ENCODE assay signal across 31 mouse cellular contexts in genomic region chr7:44922530-44922929, GRCm38 (mm10). TPM values are rescaled to one million over a fixed set of nuclear protein-coding genes. Genes with fewer than 3 reads are reported as not detected.
DNase-seq lines count a peak whose midpoint lies in the region; ATAC-seq and TF ChIP-seq lines count a peak whose summit lies in the region.
"Had no signal": no experiment of that assay in that cellular context is flagged by ENCODE, and none has a peak within 500 bp of the region (broad histone marks: within the 10 kb centered on the region; RNA-seq: fewer than 3 reads in every experiment).

No protein-coding gene starts in this region.

- H3K4me3 ChIP-seq in MEL (ENCODE audit: control insufficient read depth in 1 of 2, insufficient read depth in 1 of 2, low read depth in 2 of 2, low read length in 2 of 2), result no peak overlapping the region
- H3K4me3 ChIP-seq in liver, embryonic 12.5 days, result no peak overlapping the region
- no peak overlapping the region for H3K4me3 ChIP-seq in liver, postnatal 0 days (ENCODE audit: low read depth, low read length)
- no peak overlapping the region for H3K4me3 ChIP-seq in hindbrain, embryonic 10.5 days
- no peak overlapping the region for H3K4me3 ChIP-seq in midbrain, embryonic 11.5 days (ENCODE audit: low read depth, low read length)
- H3K4me3 ChIP-seq: embryonic facial prominence, embryonic 12.5 days; limb, embryonic 13.5 days; neural tube, embryonic 15.5 days had no signal

- H3K36me3 ChIP-seq in MEL (ENCODE audit: control insufficient read depth in 1 of 2, insufficient read depth in 2 of 2, low read length in 2 of 2), result peaks cover 4 to 11% of the 10 kb centered on the region in 2 experiments
- peaks cover 93% of the 10 kb centered on the region for H3K36me3 ChIP-seq in liver, embryonic 12.5 days
- H3K36me3 ChIP-seq in liver, postnatal 0 days (replicated peaks; ENCODE audit: insufficient read depth, low read length), result peaks cover 33% of the 10 kb centered on the region
- H3K36me3 ChIP-seq in hindbrain, embryonic 10.5 days, result peaks cover 83% of the 10 kb centered on the region
- H3K36me3 ChIP-seq in midbrain, embryonic 11.5 days (ENCODE audit: control insufficient read depth, insufficient read depth, low read length), result 0 out of 2 replicates have a peak, but pooled peaks cover 9% of the 10 kb centered on the region

- H3K9me3 ChIP-seq in MEL (replicated peaks; ENCODE audit: insufficient read depth, low read length), result no peaks in the 10 kb centered on the region
- H3K9me3 ChIP-seq in liver, embryonic 12.5 days (replicated peaks), result no peaks in the 10 kb centered on the region
- no peaks in the 10 kb centered on the region for H3K9me3 ChIP-seq in liver, postnatal 0 days (ENCODE audit: low read length)
- no peaks in the 10 kb centered on the region for H3K9me3 ChIP-seq in hindbrain, embryonic 10.5 days
- H3K9me3 ChIP-seq in midbrain, embryonic 11.5 days (ENCODE audit: control insufficient read depth, low read length), result no peaks in the 10 kb centered on the region
- H3K9me3 ChIP-seq: embryonic facial prominence, embryonic 12.5 days; limb, embryonic 13.5 days; neural tube, embryonic 15.5 days had no signal

- no peak for TF ChIP-seq RAD21 in MEL (IDR thresholded peaks at IDR 0.05; ENCODE audit: low read depth, low read length)

- H3K4me1 ChIP-seq in MEL (ENCODE audit: control insufficient read depth in 1 of 2, insufficient read depth in 2 of 2, low read length in 2 of 2), result peaks cover 0 to 7% of the 10 kb centered on the region in 2 experiments; a peak in 2 of 4 replicates
- H3K4me1 ChIP-seq in liver, embryonic 12.5 days, result peaks cover 81% of the 10 kb centered on the region
- H3K4me1 ChIP-seq in liver, postnatal 0 days (ENCODE audit: insufficient read depth), result peaks cover 12% of the 10 kb centered on the region
- peaks cover 7% of the 10 kb centered on the region for H3K4me1 ChIP-seq in hindbrain, embryonic 10.5 days (replicated peaks)
- no peaks in the 10 kb centered on the region for H3K4me1 ChIP-seq in midbrain, embryonic 11.5 days (ENCODE audit: control insufficient read depth, insufficient read depth, low read length)

- DNase-seq in MEL (ENCODE audit: low read depth, low spot score), result peak; percentile 57
- DNase-seq in liver, postnatal 0 days, result peak; percentile 14
- no peak for DNase-seq in cerebellum, postnatal 25 days
- DNase-seq in hindbrain, embryonic 10.5 days (ENCODE audit: low spot score), result no peak
- no peak for DNase-seq in midbrain, embryonic 11.5 days (ENCODE audit: low spot score, missing footprints)
- DNase-seq: adrenal gland, adult 2 months; B cell, adult 2 months; cerebellum, postnatal 36 days; embryo, embryonic 11 days; gastrocnemius, postnatal 14 days; heart, adult 18-20 months; heart, postnatal 4 days; kidney, adult 9 months; kidney, postnatal 14 days; lung, adult 2 months; lung, postnatal 14 days; midbrain, embryonic 14.5 days; right cerebral cortex, adult 18-20 months; spleen, adult 18-20 months; thymus, postnatal 14 days had no signal

- no peak for TF ChIP-seq POLR2A in MEL (IDR thresholded peaks at IDR 0.05; ENCODE audit: control insufficient read depth in 1 of 2, insufficient read depth in 1 of 2, low read depth in 1 of 2, low read length in 2 of 2, poor library complexity in 1 of 2)

- no peak overlapping the region for H3K27ac ChIP-seq in MEL (ENCODE audit: control insufficient read depth, low read depth, low read length)
- peak overlapping the region; percentile 34; the same call in 1 of the 2 replicates for H3K27ac ChIP-seq in liver, embryonic 12.5 days
- no peak overlapping the region for H3K27ac ChIP-seq in liver, postnatal 0 days (ENCODE audit: low read depth)
- no peak overlapping the region for H3K27ac ChIP-seq in hindbrain, embryonic 10.5 days
- H3K27ac ChIP-seq in midbrain, embryonic 11.5 days (ENCODE audit: low read depth, low read length), result no peak overlapping the region
- H3K27ac ChIP-seq: embryonic facial prominence, embryonic 12.5 days; hindbrain, embryonic 14.5 days; limb, embryonic 13.5 days; neural tube, embryonic 15.5 days had no signal

- no peak for TF ChIP-seq CTCF in MEL (IDR thresholded peaks at IDR 0.05 in 2 of 3, conservative IDR thresholded peaks at IDR 0.05 in 1 of 3; ENCODE audit: control insufficient read depth in 1 of 3, insufficient read depth in 1 of 3, low read depth in 2 of 3, low read length in 3 of 3, poor library complexity in 1 of 3, severe bottlenecking in 1 of 3)
- TF ChIP-seq CTCF in liver, postnatal 0 days (IDR thresholded peaks at IDR 0.05; ENCODE audit: low read depth), result no peak

- H3K9ac ChIP-seq in MEL (ENCODE audit: control insufficient read depth, low read depth, low read length, poor library complexity, severe bottlenecking), result no peak overlapping the region
- no peak overlapping the region for H3K9ac ChIP-seq in liver, embryonic 12.5 days
- H3K9ac ChIP-seq in liver, postnatal 0 days (replicated peaks), result 0 out of 2 replicates have a peak overlapping the region, but pooled peaks have one; percentile 12
- H3K9ac ChIP-seq in midbrain, embryonic 11.5 days (ENCODE audit: low read length), result no peak overlapping the region
- H3K9ac ChIP-seq: embryonic facial prominence, embryonic 12.5 days; hindbrain, embryonic 14.5 days; limb, embryonic 13.5 days; neural tube, embryonic 15.5 days had no signal

- H3K27me3 ChIP-seq in MEL (ENCODE audit: control insufficient read depth in 1 of 2, insufficient read depth in 2 of 2, low read length in 2 of 2), result no peaks in the 10 kb centered on the region
- no peaks in the 10 kb centered on the region for H3K27me3 ChIP-seq in liver, embryonic 12.5 days (replicated peaks)
- no peaks in the 10 kb centered on the region for H3K27me3 ChIP-seq in liver, postnatal 0 days (ENCODE audit: insufficient read depth, low read length)
- no peaks in the 10 kb centered on the region for H3K27me3 ChIP-seq in hindbrain, embryonic 10.5 days (ENCODE audit: insufficient read depth, poor library complexity, severe bottlenecking)
- H3K27me3 ChIP-seq in midbrain, embryonic 11.5 days (ENCODE audit: control insufficient read depth, insufficient read depth, low read length), result no peaks in the 10 kb centered on the region
- H3K27me3 ChIP-seq: embryonic facial prominence, embryonic 12.5 days; limb, embryonic 13.5 days; neural tube, embryonic 15.5 days had no signal

- H3K4me2 ChIP-seq in liver, embryonic 12.5 days, result peak overlapping the region; percentile 28
- no peak overlapping the region for H3K4me2 ChIP-seq in liver, postnatal 0 days (ENCODE audit: low read depth, low read length)
- no peak overlapping the region for H3K4me2 ChIP-seq in midbrain, embryonic 11.5 days
- H3K4me2 ChIP-seq: embryonic facial prominence, embryonic 12.5 days; heart, embryonic 11.5 days; hindbrain, embryonic 14.5 days; limb, embryonic 13.5 days; neural tube, embryonic 15.5 days had no signal

- ATAC-seq in common myeloid progenitor, adult 5-6 weeks (replicated peaks; ENCODE audit: low read depth, poor library complexity, severe bottlenecking), result peak; percentile 34; the same call in 1 of the 2 replicates
- peak; percentile 87 for ATAC-seq in liver, embryonic 12.5 days
- ATAC-seq in liver, postnatal 0 days, result no peak
- ATAC-seq in midbrain, embryonic 11.5 days (ENCODE audit: low FRiP score), result no peak
- ATAC-seq: activated CD4-positive, CD25-positive, alpha-beta regulatory T cell, adult 4 months; intestine, postnatal 0 days had no signal

- 0 out of 4 replicates have a peak, but pooled peaks of 1 of the 2 experiments have one; percentile 16 for TF ChIP-seq EP300 in MEL (IDR thresholded peaks at IDR 0.05; ENCODE audit: low read depth in 1 of 2, low read length in 2 of 2)
- no peak for TF ChIP-seq EP300 in liver, postnatal 0 days (IDR thresholded peaks at IDR 0.05; ENCODE audit: low read depth)

- H3K79me2 ChIP-seq in MEL (ENCODE audit: control insufficient read depth, insufficient read depth, low read length, poor library complexity), result 0 out of 2 replicates have a peak, but pooled peaks cover 3% of the 10 kb centered on the region

RNA-seq across cellular contexts. Expression of gene Ap2a1, which starts 6.8 kb away (rescaled TPM):
- 54.0 and 54.4 TPM in 2 replicates for total RNA-seq in MEL (2012; rRNA removed)
- polyA plus RNA-seq in MEL (2012; ENCODE audit: insufficient read depth in 1 of 2, insufficient read length in 2 of 2, low read depth in 1 of 2, low replicate concordance in 2 of 2, missing spikeins in 1 of 2), result 100 to 1,000 TPM in 1 of 2 experiments, 10 to 100 TPM in 1; 73.1 to 107 TPM
- total RNA-seq in common myeloid progenitor, adult 5-6 weeks (2017), result 22.4 and 31.1 TPM in 2 replicates
- 85.1 and 86.5 TPM in 2 replicates for polyA plus RNA-seq in liver, embryonic 12.5 days (2016; fragmentation: Nextera tagmentation; extraction: Ambion mirVana)
- 25.6 and 29.5 TPM in 2 replicates for polyA plus RNA-seq in liver, postnatal 0 days (2015; fragmentation: Nextera tagmentation; extraction: Ambion mirVana)
- 80.7 and 93.1 TPM in 2 replicates for polyA plus RNA-seq in hindbrain, embryonic 10.5 days (2016; fragmentation: Nextera tagmentation; extraction: Ambion mirVana)
- polyA plus RNA-seq in midbrain, embryonic 11.5 days (2014; fragmentation: Nextera tagmentation; extraction: Ambion mirVana), result 68.0 and 74.8 TPM in 2 replicates

RNA-seq across cellular contexts. Expression of gene Tsks, which starts 20.5 kb away (rescaled TPM):
- total RNA-seq in MEL (2012; rRNA removed), result 0.10 TPM in 1 of 2 replicates, not detected in the other
- polyA plus RNA-seq in MEL (2012; ENCODE audit: insufficient read depth in 1 of 2, insufficient read length in 2 of 2, low read depth in 1 of 2, low replicate concordance in 2 of 2, missing spikeins in 1 of 2), result under 1 TPM in 1 of 2 experiments, not detected in 1; 0.08 TPM
- total RNA-seq in common myeloid progenitor, adult 5-6 weeks (2017), result not detected in 2 replicates
- 0.33 TPM in 1 of 2 replicates, not detected in the other for polyA plus RNA-seq in liver, embryonic 12.5 days (2016; fragmentation: Nextera tagmentation; extraction: Ambion mirVana)
- polyA plus RNA-seq in liver, postnatal 0 days (2015; fragmentation: Nextera tagmentation; extraction: Ambion mirVana), result 0.06 TPM in 1 of 2 replicates, not detected in the other
- polyA plus RNA-seq in hindbrain, embryonic 10.5 days (2016; fragmentation: Nextera tagmentation; extraction: Ambion mirVana), result 0.08 TPM in 1 of 2 replicates, not detected in the other
- 0.07 TPM in 1 of 2 replicates, not detected in the other for polyA plus RNA-seq in midbrain, embryonic 11.5 days (2014; fragmentation: Nextera tagmentation; extraction: Ambion mirVana)
- total RNA-seq: adrenal gland, adult 2 months; gastrocnemius, postnatal 14 days; heart, adult 18-20 months; heart, postnatal 4 days; megakaryocyte, adult 5-6 weeks; monocyte, adult 5-6 weeks had no signal
- polyA plus RNA-seq: activated CD4-positive, CD25-positive, alpha-beta regulatory T cell, adult 4 months; heart, embryonic 11.5 days; lung, adult 2 months; midbrain, embryonic 14.5 days had no signal

RNA-seq across cellular contexts. Expression of gene Fuz, which starts 26.7 kb away (rescaled TPM):
- 6.8 and 9.4 TPM in 2 replicates for total RNA-seq in MEL (2012; rRNA removed)
- 10 to 100 TPM in 1 of 2 experiments, not detected in 1; 18.1 TPM for polyA plus RNA-seq in MEL (2012; ENCODE audit: insufficient read depth in 1 of 2, insufficient read length in 2 of 2, low read depth in 1 of 2, low replicate concordance in 2 of 2, missing spikeins in 1 of 2)
- total RNA-seq in common myeloid progenitor, adult 5-6 weeks (2017), result 14.7 and 28.1 TPM in 2 replicates
- 9.0 and 11.4 TPM in 2 replicates for polyA plus RNA-seq in liver, embryonic 12.5 days (2016; fragmentation: Nextera tagmentation; extraction: Ambion mirVana)
- polyA plus RNA-seq in liver, postnatal 0 days (2015; fragmentation: Nextera tagmentation; extraction: Ambion mirVana), result 4.1 and 4.4 TPM in 2 replicates
- 24.4 and 28.4 TPM in 2 replicates for polyA plus RNA-seq in hindbrain, embryonic 10.5 days (2016; fragmentation: Nextera tagmentation; extraction: Ambion mirVana)
- polyA plus RNA-seq in midbrain, embryonic 11.5 days (2014; fragmentation: Nextera tagmentation; extraction: Ambion mirVana), result 18.8 and 23.1 TPM in 2 replicates

RNA-seq across cellular contexts. Expression of gene Med25, which starts 30.0 kb away (rescaled TPM):
- total RNA-seq in MEL (2012; rRNA removed), result 50.5 and 53.9 TPM in 2 replicates
- polyA plus RNA-seq in MEL (2012; ENCODE audit: insufficient read depth in 1 of 2, insufficient read length in 2 of 2, low read depth in 1 of 2, low replicate concordance in 2 of 2, missing spikeins in 1 of 2), result 100 to 1,000 TPM in 1 of 2 experiments, not detected in 1; 118 TPM
- total RNA-seq in common myeloid progenitor, adult 5-6 weeks (2017), result 12.3 and 13.3 TPM in 2 replicates
- 60.4 and 61.0 TPM in 2 replicates for polyA plus RNA-seq in liver, embryonic 12.5 days (2016; fragmentation: Nextera tagmentation; extraction: Ambion mirVana)
- 35.6 and 37.7 TPM in 2 replicates for polyA plus RNA-seq in liver, postnatal 0 days (2015; fragmentation: Nextera tagmentation; extraction: Ambion mirVana)
- polyA plus RNA-seq in hindbrain, embryonic 10.5 days (2016; fragmentation: Nextera tagmentation; extraction: Ambion mirVana), result 187 and 223 TPM in 2 replicates
- polyA plus RNA-seq in midbrain, embryonic 11.5 days (2014; fragmentation: Nextera tagmentation; extraction: Ambion mirVana), result 69.5 and 75.4 TPM in 2 replicates

RNA-seq across cellular contexts. Expression of gene Cpt1c, which starts 52.1 kb away (rescaled TPM):
- total RNA-seq in MEL (2012; rRNA removed), result 0.20 and 0.35 TPM in 2 replicates
- under 1 TPM in 1 of 2 experiments, not detected in 1; 0.81 TPM for polyA plus RNA-seq in MEL (2012; ENCODE audit: insufficient read depth in 1 of 2, insufficient read length in 2 of 2, low read depth in 1 of 2, low replicate concordance in 2 of 2, missing spikeins in 1 of 2)
- total RNA-seq in common myeloid progenitor, adult 5-6 weeks (2017), result 0.23 and 1.2 TPM in 2 replicates
- polyA plus RNA-seq in liver, embryonic 12.5 days (2016; fragmentation: Nextera tagmentation; extraction: Ambion mirVana), result 4.0 and 4.3 TPM in 2 replicates
- polyA plus RNA-seq in liver, postnatal 0 days (2015; fragmentation: Nextera tagmentation; extraction: Ambion mirVana), result 0.98 and 1.1 TPM in 2 replicates
- polyA plus RNA-seq in hindbrain, embryonic 10.5 days (2016; fragmentation: Nextera tagmentation; extraction: Ambion mirVana), result 22.4 and 26.8 TPM in 2 replicates
- polyA plus RNA-seq in midbrain, embryonic 11.5 days (2014; fragmentation: Nextera tagmentation; extraction: Ambion mirVana), result 20.8 and 21.8 TPM in 2 replicates
- total RNA-seq: megakaryocyte, adult 5-6 weeks; monocyte, adult 5-6 weeks had no signal

Comparison
In these comparisons a context has a peak if more than half of its experiments do, and no peak if none do; other contexts are left out.
1. ATAC-seq: peak in common myeloid progenitor, adult 5-6 weeks (single experiment) and liver, embryonic 12.5 days (single experiment); none in liver, postnatal 0 days (single experiment) and midbrain, embryonic 11.5 days (single experiment).
2. DNase-seq: peak in MEL (single experiment) and liver, postnatal 0 days (single experiment); none in cerebellum, postnatal 25 days (0 of 2), hindbrain, embryonic 10.5 days (single experiment) and midbrain, embryonic 11.5 days (single experiment).